Mouse (Mus musculus): ENCODE data around the gene Slc37a1.

DNA sequence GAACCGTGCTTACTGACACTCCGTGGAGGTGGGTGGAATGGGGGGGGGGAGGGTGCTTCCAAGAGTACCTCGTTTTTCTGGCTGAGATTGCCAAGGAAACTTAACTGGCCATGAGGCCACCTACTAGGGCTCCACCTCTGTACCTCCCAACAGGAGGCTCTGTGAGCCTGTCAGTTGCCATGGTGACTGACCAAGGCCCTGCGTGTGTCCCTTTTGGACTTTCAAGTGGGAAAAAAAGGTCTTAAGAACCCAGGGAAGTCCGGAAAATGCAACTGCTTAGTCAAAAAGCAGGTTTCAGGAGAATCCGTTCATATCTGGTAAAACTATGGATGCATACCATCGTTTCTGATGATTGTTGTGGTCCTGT is 3.9 kb upstream of the Slc37a1 start:
- TF ChIP-seq POLR2A (IDR thresholded peaks at IDR 0.05; ENCODE audit: control insufficient read depth, extremely low read depth, insufficient read depth, low read length, poor library complexity): no peak
- TF ChIP-seq CTCF (IDR thresholded peaks at IDR 0.05; ENCODE audit: borderline replicate concordance, control insufficient read depth, extremely low read depth, insufficient read depth, low read length, poor library complexity): no peak

All from thymus, adult 2 months (tissue).